Mouse (Mus musculus) urinary bladder, postnatal 10 days (tissue): ENCODE data around the gene Kcnab3.
A peak's percentile ranks its signal among the peaks of the same experiment; 100 is the strongest.
"Not testable (repeated sequence)": the region's sequence is repeated elsewhere in the genome, so short reads cannot be mapped to it uniquely, and the experiment has no call there.

Experiments used
- DNase-seq: peaks from one replicate; pipeline ENCODE4 v3.0.0; 2022; ENCODE audit warnings: low spot score

The Kcnab3 gene

GRCm38 (mm10) chr11:69325628-69326407 lies at the start of gene Kcnab3:
Gene Kcnab3, plus strand, starts transcription at chr11:69326258.
- DNase-seq: no peak

GRCm38 (mm10) chr11:69277267-69277666 lies 48.8 kb upstream of the Kcnab3 start:
- DNase-seq: no peak

- no peak for DNase-seq
These were observed 34.9 kb upstream of the Kcnab3 start for GRCm38 (mm10) chr11:69291111-69291510.

- DNase-seq: no peak
These were observed 30.8 kb upstream of the Kcnab3 start for GRCm38 (mm10) chr11:69295286-69295685.

GRCm38 (mm10) chr11:69297799-69298198 lies 28.3 kb upstream of the Kcnab3 start:
- no peak for DNase-seq

GRCm38 (mm10) chr11:69298231-69298630 lies 27.8 kb upstream of the Kcnab3 start:
- DNase-seq: no peak

GRCm38 (mm10) chr11:69302817-69303216 lies 23.2 kb upstream of the Kcnab3 start:
- no peak for DNase-seq

- DNase-seq: no peak
These were observed 20.8 kb upstream of the Kcnab3 start for GRCm38 (mm10) chr11:69305291-69305690.

GRCm38 (mm10) chr11:69306039-69306438 lies 20.0 kb upstream of the Kcnab3 start:
- DNase-seq: no peak

GRCm38 (mm10) chr11:69311266-69311665 lies 14.8 kb upstream of the Kcnab3 start:
- DNase-seq: no peak

GRCm38 (mm10) chr11:69316361-69316760 lies 9.7 kb upstream of the Kcnab3 start:
- no peak for DNase-seq

GRCm38 (mm10) chr11:69318000-69318399 lies 8.1 kb upstream of the Kcnab3 start:
- not testable (repeated sequence) for DNase-seq

GRCm38 (mm10) chr11:69321580-69321979 lies 4.5 kb upstream of the Kcnab3 start:
- DNase-seq: no peak

GRCm38 (mm10) chr11:69322010-69322409 lies 4.0 kb upstream of the Kcnab3 start:
- no peak for DNase-seq

GRCm38 (mm10) chr11:69322693-69323471 lies 3.2 kb upstream of the Kcnab3 start:
- no peak for DNase-seq

GRCm38 (mm10) chr11:69323667-69324111 lies 2.4 kb upstream of the Kcnab3 start, which contains the start of the genes Cntrob and Trappc1:
Gene Cntrob, minus strand, starts transcription at chr11:69323775.
Gene Trappc1, plus strand, starts transcription at chr11:69323980.
- peak; percentile 96 for DNase-seq

- no peak for DNase-seq
These were observed 1.3 kb upstream of the Kcnab3 start for GRCm38 (mm10) chr11:69324749-69325148.

- DNase-seq: no peak
These were observed 524 bp downstream of the Kcnab3 start for GRCm38 (mm10) chr11:69326408-69327156.

- DNase-seq: no peak
These were observed 1.0 kb downstream of the Kcnab3 start for GRCm38 (mm10) chr11:69327157-69327442.

GRCm38 (mm10) chr11:69327648-69328047 lies 1.6 kb downstream of the Kcnab3 start:
- no peak for DNase-seq

GRCm38 (mm10) chr11:69328517-69328916 lies 2.5 kb downstream of the Kcnab3 start:
- no peak for DNase-seq

- DNase-seq: no peak
These were observed 5.1 kb downstream of the Kcnab3 start for GRCm38 (mm10) chr11:69331152-69331551.
